ENCODE assay signal across 8 mouse cellular contexts in the genomic region with DNA sequence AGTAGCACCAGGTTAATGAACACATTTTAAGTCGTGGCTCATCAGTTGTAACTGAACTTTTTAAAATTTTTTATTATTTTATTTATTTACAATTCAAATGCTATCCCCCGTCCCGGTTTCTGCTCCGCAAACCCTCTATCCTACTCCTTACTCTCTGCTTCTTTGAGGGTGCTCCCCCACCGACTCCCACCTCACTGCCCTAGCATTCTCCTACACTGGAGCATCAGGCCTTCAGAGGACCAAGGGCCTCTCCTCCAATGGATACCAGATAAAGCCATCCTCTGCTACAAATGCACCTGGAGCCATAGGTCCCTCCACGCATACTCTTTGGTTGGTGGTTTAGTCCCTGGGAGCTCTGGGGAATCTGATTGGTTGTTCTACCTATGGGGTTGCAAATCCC. TPM values are rescaled to one million over a fixed set of nuclear protein-coding genes. Genes with fewer than 3 reads are reported as not detected.
A peak's percentile ranks its signal among the peaks of the same experiment; 100 is the strongest.
DNase-seq lines count a peak whose midpoint lies in the region; ATAC-seq and TF ChIP-seq lines count a peak whose summit lies in the region.

No protein-coding gene starts in this region.

- H3K4me2 ChIP-seq in heart, embryonic 14.5 days (ENCODE audit: low read length) = peak overlapping the region; percentile 75
- H3K4me2 ChIP-seq in forebrain, embryonic 14.5 days (ENCODE audit: low read length) = peak overlapping the region; percentile 65
- peak overlapping the region; percentile 65 for H3K4me2 ChIP-seq in liver, embryonic 13.5 days

- WGBS in heart, embryonic 14.5 days = 34% methylated on average over 6 of the region's 6 CpGs
- WGBS in forebrain, embryonic 14.5 days = 49% methylated on average over 6 of the region's 6 CpGs
- WGBS in liver, embryonic 13.5 days (ENCODE audit: insufficient replicate concordance) = 44% methylated on average over 6 of the region's 6 CpGs

- peak overlapping the region; percentile 82; the same call in 1 of the 2 replicates for H3K9ac ChIP-seq in heart, embryonic 14.5 days (ENCODE audit: low read length)
- H3K9ac ChIP-seq in forebrain, embryonic 14.5 days (ENCODE audit: low read length) = no peak overlapping the region
- H3K9ac ChIP-seq in liver, embryonic 13.5 days = peak overlapping the region; percentile 78; the same call in 1 of the 2 replicates

- no peak for DNase-seq in heart, adult 18-20 months
- DNase-seq in G1E (ENCODE audit: low spot score) = no peak
- no peak for DNase-seq in forebrain, embryonic 14.5 days (ENCODE audit: low spot score)
- DNase-seq in liver, embryonic 13.5 days = no peak
- no peak for DNase-seq in gastrocnemius, postnatal 36 days
- no peak for DNase-seq in spleen, adult 12 weeks (ENCODE audit: low spot score)

- no peaks in the 10 kb centered on the region for H3K36me3 ChIP-seq in heart, embryonic 14.5 days (ENCODE audit: control insufficient read depth, insufficient read depth, low read length)
- H3K36me3 ChIP-seq in G1E (replicated peaks) = peaks cover 16% of the 10 kb centered on the region
- H3K36me3 ChIP-seq in forebrain, embryonic 14.5 days (ENCODE audit: control insufficient read depth, insufficient read depth, low read length) = no peaks in the 10 kb centered on the region
- H3K36me3 ChIP-seq in liver, embryonic 13.5 days = no peaks in the 10 kb centered on the region

- intact Hi-C loops in gastrocnemius, postnatal 36 days (cut with DNase I) = no loop called here

- H3K4me3 ChIP-seq in heart, embryonic 14.5 days (ENCODE audit: control insufficient read depth in 1 of 2, insufficient read depth in 1 of 2, low read depth in 1 of 2, low read length in 2 of 2) = peak overlapping the region; percentile 80 to 93; a peak in 3 of 4 replicates
- H3K4me3 ChIP-seq in G1E (ENCODE audit: low read depth, low read length) = peak overlapping the region; percentile 83
- peak overlapping the region; percentile 65 for H3K4me3 ChIP-seq in forebrain, embryonic 14.5 days (ENCODE audit: low read depth, low read length)
- H3K4me3 ChIP-seq in liver, embryonic 13.5 days (replicated peaks) = peak overlapping the region; percentile 73

- H3K27me3 ChIP-seq in heart, embryonic 14.5 days (ENCODE audit: control insufficient read depth, insufficient read depth, low read length) = no peaks in the 10 kb centered on the region
- H3K27me3 ChIP-seq in G1E (ENCODE audit: insufficient read depth, low read length) = no peaks in the 10 kb centered on the region
- no peaks in the 10 kb centered on the region for H3K27me3 ChIP-seq in forebrain, embryonic 14.5 days (replicated peaks; ENCODE audit: control insufficient read depth, insufficient read depth, low read length)
- no peaks in the 10 kb centered on the region for H3K27me3 ChIP-seq in liver, embryonic 13.5 days

- H3K4me1 ChIP-seq in heart, embryonic 14.5 days (ENCODE audit: control insufficient read depth in 2 of 2, insufficient read depth in 2 of 2, low read length in 2 of 2) = no peaks in the 10 kb centered on the region
- peaks cover 12% of the 10 kb centered on the region for H3K4me1 ChIP-seq in G1E (ENCODE audit: insufficient read depth, low read depth, low read length)
- H3K4me1 ChIP-seq in forebrain, embryonic 14.5 days (ENCODE audit: control insufficient read depth, insufficient read depth, low read length) = no peaks in the 10 kb centered on the region
- H3K4me1 ChIP-seq in liver, embryonic 13.5 days (replicated peaks) = peaks cover 10% of the 10 kb centered on the region; the same call in 1 of the 2 replicates

- H3K9me3 ChIP-seq in heart, embryonic 14.5 days (ENCODE audit: control insufficient read depth, low read length) = no peaks in the 10 kb centered on the region
- no peaks in the 10 kb centered on the region for H3K9me3 ChIP-seq in G1E (replicated peaks)
- H3K9me3 ChIP-seq in forebrain, embryonic 14.5 days (replicated peaks; ENCODE audit: control insufficient read depth, low read length) = no peaks in the 10 kb centered on the region
- H3K9me3 ChIP-seq in liver, embryonic 13.5 days (replicated peaks) = no peaks in the 10 kb centered on the region

- H3K27ac ChIP-seq in heart, embryonic 14.5 days (replicated peaks in 1 of 2; ENCODE audit: control insufficient read depth in 1 of 2, insufficient read depth in 1 of 2, low read depth in 2 of 2, low read length in 2 of 2) = peak overlapping the region in 1 of 2 experiments; percentile 90; a peak in 2 of 4 replicates
- H3K27ac ChIP-seq in forebrain, embryonic 14.5 days (ENCODE audit: low read depth, low read length) = no peak overlapping the region
- H3K27ac ChIP-seq in liver, embryonic 13.5 days = peak overlapping the region; percentile 96; the same call in 1 of the 2 replicates

- 0 out of 2 replicates have a peak, but pooled peaks have one; percentile 33 for ATAC-seq in heart, embryonic 14.5 days (ENCODE audit: insufficient number of reproducible peaks, insufficient read depth, low FRiP score, low read depth)
- no peak for ATAC-seq in G1E (ENCODE audit: extremely low read depth, insufficient number of reproducible peaks, low FRiP score, poor library complexity, severe bottlenecking)
- peak; percentile 24; the same call in 1 of the 2 replicates for ATAC-seq in forebrain, embryonic 14.5 days
- no peak for ATAC-seq in liver, embryonic 13.5 days (ENCODE audit: low read depth)
- no peak for ATAC-seq in monocyte, adult 5-6 weeks (replicated peaks; ENCODE audit: insufficient number of reproducible peaks, low FRiP score, low TSS enrichment, poor library complexity, severe bottlenecking)

- no peak for TF ChIP-seq CTCF in G1E (IDR thresholded peaks at IDR 0.05; ENCODE audit: low read depth, low read length)

RNA-seq across cellular contexts. Expression of gene Cox16, which starts 0.4 kb away (rescaled TPM):
- 92.6 and 105 TPM in 2 replicates for polyA plus RNA-seq in heart, embryonic 14.5 days (2014; fragmentation: Nextera tagmentation; extraction: Ambion mirVana)
- 10 to 100 TPM; 66.9 to 72.3 TPM for total RNA-seq in heart, adult 18-20 months (2021)
- total RNA-seq in G1E (2014; fragmentation: Nextera tagmentation) = 144 and 205 TPM in 2 replicates
- total RNA-seq in G1E (2017) = 159 and 166 TPM in 2 replicates
- 28.1 and 64.2 TPM in 2 replicates for polyA plus RNA-seq in G1E (2012)
- 120 and 134 TPM in 2 replicates for polyA plus RNA-seq in forebrain, embryonic 14.5 days (2014; fragmentation: Nextera tagmentation; extraction: Ambion mirVana)
- 91.0 and 95.5 TPM in 2 replicates for polyA plus RNA-seq in liver, embryonic 13.5 days (2015; fragmentation: Nextera tagmentation; extraction: Ambion mirVana)
- total RNA-seq in monocyte, adult 5-6 weeks (2017) = 113 to 151 TPM (median 115 TPM) in 3 replicates
- 10 to 100 TPM; 76.4 to 83.3 TPM for total RNA-seq in gastrocnemius, postnatal 36 days (2021)

RNA-seq across cellular contexts. Expression of gene Gm20498, which starts 47.4 kb away (rescaled TPM):
- polyA plus RNA-seq in heart, embryonic 14.5 days (2014; fragmentation: Nextera tagmentation; extraction: Ambion mirVana) = 26.2 and 35.2 TPM in 2 replicates
- 10 to 100 TPM; 44.2 to 53.3 TPM for total RNA-seq in heart, adult 18-20 months (2021)
- total RNA-seq in G1E (2014; fragmentation: Nextera tagmentation) = 30.3 and 44.0 TPM in 2 replicates
- 99.1 and 116 TPM in 2 replicates for total RNA-seq in G1E (2017)
- 64.7 and 98.4 TPM in 2 replicates for polyA plus RNA-seq in G1E (2012)
- 38.5 and 40.3 TPM in 2 replicates for polyA plus RNA-seq in forebrain, embryonic 14.5 days (2014; fragmentation: Nextera tagmentation; extraction: Ambion mirVana)
- polyA plus RNA-seq in liver, embryonic 13.5 days (2015; fragmentation: Nextera tagmentation; extraction: Ambion mirVana) = 13.2 and 15.8 TPM in 2 replicates
- total RNA-seq in monocyte, adult 5-6 weeks (2017) = 3.4 to 61.0 TPM (median 34.3 TPM) in 3 replicates
- total RNA-seq in gastrocnemius, postnatal 36 days (2021) = 10 to 100 TPM; 35.4 to 38.8 TPM

RNA-seq across cellular contexts. Expression of gene Synj2bp, which starts 47.4 kb away (rescaled TPM):
- 37.1 and 37.9 TPM in 2 replicates for polyA plus RNA-seq in heart, embryonic 14.5 days (2014; fragmentation: Nextera tagmentation; extraction: Ambion mirVana)
- total RNA-seq in heart, adult 18-20 months (2021) = 10 to 100 TPM; 41.2 to 41.6 TPM
- total RNA-seq in G1E (2014; fragmentation: Nextera tagmentation) (80.0 and 81.6 TPM in 2 replicates), G1E (2017) (103 and 123 TPM in 2 replicates)
- 3.5 and 5.3 TPM in 2 replicates for polyA plus RNA-seq in G1E (2012)
- 23.8 and 25.1 TPM in 2 replicates for polyA plus RNA-seq in forebrain, embryonic 14.5 days (2014; fragmentation: Nextera tagmentation; extraction: Ambion mirVana)
- 16.3 and 18.3 TPM in 2 replicates for polyA plus RNA-seq in liver, embryonic 13.5 days (2015; fragmentation: Nextera tagmentation; extraction: Ambion mirVana)
- 42.6 to 62.2 TPM (median 46.7 TPM) in 3 replicates for total RNA-seq in monocyte, adult 5-6 weeks (2017)
- 10 to 100 TPM; 35.3 to 36.4 TPM for total RNA-seq in gastrocnemius, postnatal 36 days (2021)

Comparison
In these comparisons a context has a peak if more than half of its experiments do, and no peak if none do; other contexts are left out.
1. ATAC-seq: peak in heart, embryonic 14.5 days (single experiment) and forebrain, embryonic 14.5 days (single experiment); none in G1E (single experiment), liver, embryonic 13.5 days (single experiment) and monocyte, adult 5-6 weeks (single experiment).
2. Peak in every context shown above with its lines, with median percentiles within 50 percentile points of each other: H3K4me2 ChIP-seq and H3K4me3 ChIP-seq.